Mouse (Mus musculus) neural tube, embryonic 11.5 days (tissue): ENCODE results near the gene Myh15. TPM values are rescaled to one million over a fixed set of nuclear protein-coding genes. Genes with fewer than 3 reads are reported as not detected.
"Not testable (repeated sequence)": the region's sequence is repeated elsewhere in the genome, so short reads cannot be mapped to it uniquely, and the experiment has no call there.

Source experiments
- ATAC-seq: fragments of 200-750 bp; cut with Nextera tagmentation; 2 replicates; pipeline ENCODE4 v1.8.0; 2017; ENCODE audit warnings: moderate number of reproducible peaks, mild to moderate bottlenecking, moderate TSS enrichment, moderate library complexity; ENCODE audit not compliant: insufficient read depth, low FRiP score, low TSS enrichment
- DNase-seq: peaks from one replicate; pipeline ENCODE4 v3.0.0-alpha.2; 2015; ENCODE audit warnings: low spot score
- H3K27ac ChIP-seq: fragments of 300-500 bp; sonication (generic); 2 replicates; pipeline ENCODE4 v1.5.1; 2014; ENCODE audit warnings: low read depth, mild to moderate bottlenecking, low read length
- H3K27me3 ChIP-seq: fragments of 300-500 bp; sonication (generic); 2 replicates; pipeline ENCODE4 v1.6.1; 2014; ENCODE audit warnings: mild to moderate bottlenecking, low read length, mixed read lengths; ENCODE audit not compliant: control insufficient read depth, insufficient read depth
- H3K36me3 ChIP-seq: fragments of 300-500 bp; sonication (generic); 2 replicates; pipeline ENCODE4 v1.6.1; 2014; ENCODE audit warnings: mild to moderate bottlenecking, low read length, moderate library complexity, mixed read lengths; ENCODE audit not compliant: control insufficient read depth, insufficient read depth
- H3K4me1 ChIP-seq: fragments of 300-500 bp; sonication (generic); 2 replicates; pipeline ENCODE4 v1.6.1; 2014; ENCODE audit warnings: low read length, mixed read lengths; ENCODE audit not compliant: control insufficient read depth, insufficient read depth
- H3K4me2 ChIP-seq: fragments of 300-500 bp; sonication (generic); 2 replicates; pipeline ENCODE4 v1.6.1; 2014; ENCODE audit warnings: low read depth, mild to moderate bottlenecking, moderate library complexity
- H3K4me3 ChIP-seq: fragments of 300-500 bp; sonication (generic); 2 replicates; pipeline ENCODE4 v1.5.1; 2014; ENCODE audit warnings: low read depth, low read length
- H3K9ac ChIP-seq: fragments of 300-500 bp; sonication (generic); 2 replicates; pipeline ENCODE4 v1.6.1; 2014; ENCODE audit warnings: mild to moderate bottlenecking, low read length
- H3K9me3 ChIP-seq: fragments of 300-500 bp; sonication (generic); 2 replicates; pipeline ENCODE4 v1.6.1; 2016; ENCODE audit warnings: low read length; ENCODE audit not compliant: control insufficient read depth
- WGBS: fragments of 180-500 bp; shearing (Covaris S2); extraction: QIAGEN DNeasy Blood & Tissue Kit; methylation state at CpG from one replicate; pipeline ENCODE4 v1.1.7; 2014; 5-methylcytosine and 5-hydroxymethylcytosine counted together
- polyA plus RNA-seq: library from polyadenylated mRNA; unstranded; fragments of >200 nt; fragmentation: Nextera tagmentation; extraction: Ambion mirVana; gene quantifications from 2 replicates; pipeline ENCODE4 v1.2.1, GENCODE M21; 2014

Myh15 gene
- polyA plus RNA-seq, 1 experiment from 2014 or later = not detected

DNA sequence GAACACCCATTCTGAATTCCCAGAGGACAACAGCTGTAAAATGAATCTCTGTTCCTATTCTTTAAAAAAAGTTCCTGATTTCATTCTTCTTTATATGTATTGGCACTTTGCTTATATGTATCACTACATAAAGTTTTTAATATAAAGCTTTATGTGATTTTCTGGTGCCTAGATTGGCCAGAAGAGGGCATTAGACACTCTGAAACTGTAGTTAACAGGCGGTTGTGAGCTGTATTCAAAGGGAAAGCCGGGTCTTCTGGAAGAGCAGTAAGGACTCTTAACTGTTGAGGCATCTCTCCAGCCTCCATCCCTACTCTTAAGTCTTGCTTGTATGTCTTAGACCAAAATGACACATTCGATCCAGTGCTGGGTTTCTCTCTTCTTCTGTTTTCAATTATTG is 139.0 kb downstream of the Myh15 start:
- Histone ChIP-seq H3K36me3 (no peaks in the 10 kb centered on the region), H3K27me3 (no peaks in the 10 kb centered on the region), H3K4me3 (no peak overlapping the region), H3K4me2 (no peak overlapping the region), H3K4me1 (no peaks in the 10 kb centered on the region), H3K27ac (no peak overlapping the region), H3K9me3 (no peaks in the 10 kb centered on the region), H3K9ac (no peak overlapping the region)
- no peak for DNase-seq
- ATAC-seq = no peak
- 62% methylated on average over 3 of the region's 3 CpGs for WGBS

DNA sequence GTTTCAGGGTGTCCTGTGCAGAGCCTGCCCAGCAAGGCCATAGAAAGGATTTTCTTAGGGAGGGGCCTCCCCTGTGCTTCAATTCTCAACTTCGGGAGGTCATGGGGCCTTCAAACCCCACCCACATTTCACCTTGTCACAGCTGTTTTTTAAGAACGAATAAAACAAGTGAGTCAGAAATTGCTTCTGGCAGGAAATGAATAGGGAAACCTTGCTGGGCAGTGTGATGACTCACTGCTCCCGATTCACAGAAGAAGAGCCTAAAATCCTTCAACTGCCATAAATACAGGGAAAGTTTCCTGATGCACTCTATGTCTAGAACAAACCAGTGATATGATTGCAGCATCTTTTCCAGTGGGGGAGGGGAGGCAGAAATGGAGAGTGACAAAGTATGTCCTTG is 140.7 kb downstream of the Myh15 start:
- ATAC-seq (no peak), DNase-seq (no peak)
- Histone ChIP-seq H3K9ac (no peak overlapping the region), H3K36me3 (no peaks in the 10 kb centered on the region), H3K4me2 (no peak overlapping the region), H3K9me3 (no peaks in the 10 kb centered on the region), H3K4me1 (no peaks in the 10 kb centered on the region), H3K27me3 (no peaks in the 10 kb centered on the region), H3K27ac (no peak overlapping the region), H3K4me3 (no peak overlapping the region)
- WGBS = 68% methylated on average over 3 of the region's 3 CpGs

DNA sequence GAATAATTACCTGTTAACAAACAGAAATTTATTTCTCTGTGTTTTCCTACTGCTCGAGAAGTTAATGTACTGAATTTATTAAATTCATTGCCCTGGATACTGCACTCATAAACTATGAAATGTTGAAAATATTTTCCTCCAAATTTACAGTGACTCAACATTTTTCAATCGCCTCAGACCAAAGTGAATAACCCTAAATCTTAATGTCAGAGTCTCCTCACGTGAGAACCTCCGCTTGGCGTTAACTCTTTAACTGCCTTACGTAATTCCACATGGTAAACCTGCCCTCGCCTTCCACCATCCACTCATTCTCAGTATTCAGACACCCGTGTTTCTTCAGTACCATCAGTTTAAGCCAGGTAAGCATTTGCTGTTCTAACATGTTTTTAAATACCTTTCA is 166.4 kb downstream of the Myh15 start:
- Histone ChIP-seq H3K36me3 (no peaks in the 10 kb centered on the region), H3K4me3 (no peak overlapping the region), H3K27me3 (no peaks in the 10 kb centered on the region), H3K27ac (no peak overlapping the region), H3K9me3 (no peaks in the 10 kb centered on the region), H3K9ac (no peak overlapping the region), H3K4me1 (no peaks in the 10 kb centered on the region), H3K4me2 (no peak overlapping the region)
- 71% methylated on average over 8 of the region's 8 CpGs for WGBS
- DNase-seq (no peak), ATAC-seq (no peak)

DNA sequence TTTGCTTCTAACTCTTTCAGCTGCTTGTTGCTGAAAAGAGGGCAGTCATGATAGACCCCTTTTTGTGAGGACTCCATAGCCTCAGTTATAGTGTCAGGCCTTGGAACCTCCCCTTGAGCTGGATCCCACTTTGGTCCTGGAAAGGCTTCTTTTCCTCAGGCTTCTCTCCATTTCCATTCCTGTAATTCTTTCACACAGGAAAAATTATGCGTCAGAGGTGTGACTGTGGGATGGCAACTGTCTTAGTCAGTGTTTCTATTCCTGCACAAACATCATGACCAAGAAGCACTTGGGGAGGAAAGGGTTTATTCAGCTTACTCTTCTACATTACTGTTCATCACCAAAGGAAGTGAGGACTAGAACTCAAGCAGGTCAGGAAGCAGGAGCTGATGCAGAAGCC is 186.2 kb downstream of the Myh15 start:
- 93% methylated on average over 1 of the region's 1 CpGs for WGBS
- not testable (repeated sequence) for H3K4me2 ChIP-seq, H3K36me3 ChIP-seq, H3K9ac ChIP-seq, H3K9me3 ChIP-seq, DNase-seq, H3K4me1 ChIP-seq, H3K4me3 ChIP-seq, ATAC-seq, H3K27ac ChIP-seq, H3K27me3 ChIP-seq

Other genes starting within 250 kb of the Myh15 start
- gene Retnlb, start 240.6 kb upstream of the Myh15 start, polyA plus RNA-seq = not detected in 2 replicates
- gene Retnla, start 214.9 kb upstream of the Myh15 start, polyA plus RNA-seq = not detected in 2 replicates
- not detected in 2 replicates for gene Retnlg, start 184.9 kb upstream of the Myh15 start, polyA plus RNA-seq
- gene Dzip3, start 63.3 kb upstream of the Myh15 start, polyA plus RNA-seq = 51.3 and 54.6 TPM in 2 replicates
- 35.9 and 39.3 TPM in 2 replicates for gene Cip2a, start 63.3 kb upstream of the Myh15 start, polyA plus RNA-seq